Comparison of ENCODE assay signal across 1 mouse cellular context in the genomic region with DNA sequence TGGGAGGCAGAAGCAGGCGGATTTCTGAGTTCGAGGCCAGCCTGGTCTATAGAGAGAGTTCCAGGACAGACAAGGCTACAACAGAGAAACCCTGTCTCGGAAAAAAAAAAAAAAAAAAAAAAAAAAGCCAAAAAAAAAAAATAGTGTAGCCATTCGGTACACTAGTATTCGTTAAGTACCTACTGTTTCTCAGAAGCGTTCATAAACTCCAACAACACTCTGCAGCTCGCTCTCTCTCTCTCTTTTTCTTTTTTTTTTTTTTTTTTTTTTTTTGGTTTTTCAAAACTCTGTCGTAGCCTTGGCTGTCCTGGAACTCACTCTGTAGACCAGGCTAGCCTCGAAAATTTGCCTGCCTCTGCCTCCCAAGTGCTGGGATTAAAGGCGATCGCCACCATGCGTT.
A peak's percentile ranks its signal among the peaks of the same experiment; 100 is the strongest.
TF ChIP-seq lines count a peak whose summit lies in the region.

No protein-coding gene starts in this region.

TF ChIP-seq in CH12.LX, 34 proteins besides CTCF, POLR2A, EP300 and RAD21:
- 0 out of 2 replicates have a peak, but pooled peaks have one; percentile 22 for TF ChIP-seq ZNF384 (IDR thresholded peaks at IDR 0.05; ENCODE audit: low read depth, low read length)
